Mouse (Mus musculus): ENCODE measurements around the gene Oas3. TPM values are rescaled to one million over a fixed set of nuclear protein-coding genes. Genes with fewer than 3 reads are reported as not detected.

The Oas3 gene
- total RNA-seq, 1 experiment from 2014 or later: 8.3 TPM

GRCm38 (mm10) chr5:120769396-120769795 lies 8.1 kb downstream of the Oas3 start:
- no peak for ATAC-seq (replicated peaks; ENCODE audit: insufficient number of reproducible peaks, low FRiP score, low TSS enrichment, poor library complexity, severe bottlenecking)

GRCm38 (mm10) chr5:120765010-120765409 lies 12.5 kb downstream of the Oas3 start:
- no peak for ATAC-seq (replicated peaks; ENCODE audit: insufficient number of reproducible peaks, low FRiP score, low TSS enrichment, poor library complexity, severe bottlenecking)

GRCm38 (mm10) chr5:120761901-120762300 lies 15.6 kb downstream of the Oas3 start:
- ATAC-seq (replicated peaks; ENCODE audit: insufficient number of reproducible peaks, low FRiP score, low TSS enrichment, poor library complexity, severe bottlenecking): no peak

GRCm38 (mm10) chr5:120754215-120754614 lies 23.2 kb downstream of the Oas3 start:
- ATAC-seq (replicated peaks; ENCODE audit: insufficient number of reproducible peaks, low FRiP score, low TSS enrichment, poor library complexity, severe bottlenecking): no peak

- no peak for ATAC-seq (replicated peaks; ENCODE audit: insufficient number of reproducible peaks, low FRiP score, low TSS enrichment, poor library complexity, severe bottlenecking)
Observed at GRCm38 (mm10) chr5:120752786-120753185, 24.7 kb downstream of the Oas3 start.

GRCm38 (mm10) chr5:120751206-120751605 lies 26.3 kb downstream of the Oas3 start:
- no peak for ATAC-seq (replicated peaks; ENCODE audit: insufficient number of reproducible peaks, low FRiP score, low TSS enrichment, poor library complexity, severe bottlenecking)

GRCm38 (mm10) chr5:120749688-120750087 lies 27.8 kb downstream of the Oas3 start, which contains the start of gene Oas2:
TSS of gene Oas2 (minus strand) at chr5:120749853.
- peak; percentile 41 for ATAC-seq (replicated peaks; ENCODE audit: insufficient number of reproducible peaks, low FRiP score, low TSS enrichment, poor library complexity, severe bottlenecking)

GRCm38 (mm10) chr5:120746451-120746850 lies 31.0 kb downstream of the Oas3 start:
- no peak for ATAC-seq (replicated peaks; ENCODE audit: insufficient number of reproducible peaks, low FRiP score, low TSS enrichment, poor library complexity, severe bottlenecking)

- no peak for ATAC-seq (replicated peaks; ENCODE audit: insufficient number of reproducible peaks, low FRiP score, low TSS enrichment, poor library complexity, severe bottlenecking)
Observed at GRCm38 (mm10) chr5:120742125-120742524, 35.3 kb downstream of the Oas3 start.

GRCm38 (mm10) chr5:120734380-120734990 lies 43.0 kb downstream of the Oas3 start:
- no peak for ATAC-seq (replicated peaks; ENCODE audit: insufficient number of reproducible peaks, low FRiP score, low TSS enrichment, poor library complexity, severe bottlenecking)

- ATAC-seq (replicated peaks; ENCODE audit: insufficient number of reproducible peaks, low FRiP score, low TSS enrichment, poor library complexity, severe bottlenecking): no peak
Observed at GRCm38 (mm10) chr5:120733696-120734095, 43.8 kb downstream of the Oas3 start.

- ATAC-seq (replicated peaks; ENCODE audit: insufficient number of reproducible peaks, low FRiP score, low TSS enrichment, poor library complexity, severe bottlenecking): no peak
Observed at GRCm38 (mm10) chr5:120732740-120733139, 44.7 kb downstream of the Oas3 start.

- ATAC-seq (replicated peaks; ENCODE audit: insufficient number of reproducible peaks, low FRiP score, low TSS enrichment, poor library complexity, severe bottlenecking): no peak
Observed at GRCm38 (mm10) chr5:120729319-120729718, 48.1 kb downstream of the Oas3 start.

GRCm38 (mm10) chr5:120725811-120726455 lies 51.5 kb downstream of the Oas3 start:
- ATAC-seq (replicated peaks; ENCODE audit: insufficient number of reproducible peaks, low FRiP score, low TSS enrichment, poor library complexity, severe bottlenecking): no peak

GRCm38 (mm10) chr5:120721005-120721404 lies 56.5 kb downstream of the Oas3 start:
- no peak for ATAC-seq (replicated peaks; ENCODE audit: insufficient number of reproducible peaks, low FRiP score, low TSS enrichment, poor library complexity, severe bottlenecking)

GRCm38 (mm10) chr5:120718600-120719378 lies 58.7 kb downstream of the Oas3 start:
- ATAC-seq (replicated peaks; ENCODE audit: insufficient number of reproducible peaks, low FRiP score, low TSS enrichment, poor library complexity, severe bottlenecking): no peak

GRCm38 (mm10) chr5:120717136-120717535 lies 60.3 kb downstream of the Oas3 start:
- no peak for ATAC-seq (replicated peaks; ENCODE audit: insufficient number of reproducible peaks, low FRiP score, low TSS enrichment, poor library complexity, severe bottlenecking)

GRCm38 (mm10) chr5:120714314-120714713 lies 63.1 kb downstream of the Oas3 start:
- ATAC-seq (replicated peaks; ENCODE audit: insufficient number of reproducible peaks, low FRiP score, low TSS enrichment, poor library complexity, severe bottlenecking): no peak

- ATAC-seq (replicated peaks; ENCODE audit: insufficient number of reproducible peaks, low FRiP score, low TSS enrichment, poor library complexity, severe bottlenecking): no peak
Observed at GRCm38 (mm10) chr5:120712721-120713120, 64.7 kb downstream of the Oas3 start.

GRCm38 (mm10) chr5:120711827-120712226 lies 65.6 kb downstream of the Oas3 start, which contains the start of gene Dtx1:
TSS of gene Dtx1 (minus strand) at chr5:120711927.
- no peak for ATAC-seq (replicated peaks; ENCODE audit: insufficient number of reproducible peaks, low FRiP score, low TSS enrichment, poor library complexity, severe bottlenecking)

Measured in monocyte, adult 5-6 weeks (primary cell).